Mouse (Mus musculus): ENCODE data around the gene Scrn2. TPM values are rescaled to one million over a fixed set of nuclear protein-coding genes. Genes with fewer than 3 reads are reported as not detected.
A peak's percentile ranks its signal among the peaks of the same experiment; 100 is the strongest.

Gene Scrn2
- polyA plus RNA-seq, 1 experiment from 2014 or later, result 22.7 TPM

DNA sequence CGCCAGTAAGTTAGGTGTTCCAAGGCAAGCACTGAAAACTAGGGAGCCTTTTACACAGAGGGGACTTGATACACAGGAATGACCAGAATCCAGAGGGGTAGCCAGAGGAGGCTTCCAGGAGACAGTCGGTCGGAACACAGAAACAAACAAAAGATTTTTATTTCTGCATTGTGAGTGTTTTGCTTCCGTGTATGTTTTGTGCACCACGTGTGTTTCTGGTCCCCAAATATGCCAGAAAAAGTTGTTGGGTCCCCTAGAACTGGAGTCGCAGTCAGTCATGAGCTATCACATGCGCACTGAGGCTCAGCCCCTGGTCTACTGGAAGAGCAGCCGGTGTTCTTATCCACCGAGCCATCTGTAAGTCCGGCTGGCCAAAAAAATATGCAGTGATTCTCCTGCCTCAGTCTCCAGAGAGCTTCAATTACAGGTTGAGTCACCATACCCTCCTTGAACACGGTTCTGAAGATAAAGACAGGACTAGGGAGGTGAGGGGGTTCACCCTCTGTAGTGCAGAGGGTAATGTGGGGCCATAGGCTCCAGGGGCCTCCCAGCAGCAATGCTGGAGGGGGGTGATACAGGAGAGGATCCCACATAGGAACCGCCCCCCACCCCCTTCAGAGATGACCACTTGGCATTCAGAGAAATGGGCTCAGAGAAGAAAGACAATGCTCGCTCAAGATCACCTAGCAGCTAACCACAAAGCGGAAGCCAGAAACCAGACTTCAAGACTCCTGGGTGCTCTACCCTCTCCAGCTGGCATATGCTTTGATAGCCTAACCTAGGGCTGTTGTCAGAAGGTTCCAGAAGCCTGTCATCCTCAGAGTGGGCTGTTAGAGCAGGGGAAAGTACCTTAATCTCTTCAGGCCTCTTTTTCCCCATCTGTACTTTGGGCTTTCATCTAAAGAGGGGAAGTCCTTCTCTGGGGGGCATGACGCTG is 33.6 kb upstream of the Scrn2 start:
- no peaks in the 10 kb centered on the region for H3K36me3 ChIP-seq
- no peak overlapping the region for H3K4me2 ChIP-seq
- WGBS, result 78% methylated on average over 15 of the region's 15 CpGs
- no peak overlapping the region for H3K4me3 ChIP-seq
- H3K4me1 ChIP-seq, result peaks cover 15% of the 10 kb centered on the region
- no peak for ATAC-seq (ENCODE audit: insufficient number of reproducible peaks, low FRiP score, low TSS enrichment, low read depth)
- no peaks in the 10 kb centered on the region for H3K9me3 ChIP-seq
- H3K27ac ChIP-seq, result no peak overlapping the region
- H3K9ac ChIP-seq, result no peak overlapping the region
- H3K27me3 ChIP-seq, result peaks cover 66% of the 10 kb centered on the region

DNA sequence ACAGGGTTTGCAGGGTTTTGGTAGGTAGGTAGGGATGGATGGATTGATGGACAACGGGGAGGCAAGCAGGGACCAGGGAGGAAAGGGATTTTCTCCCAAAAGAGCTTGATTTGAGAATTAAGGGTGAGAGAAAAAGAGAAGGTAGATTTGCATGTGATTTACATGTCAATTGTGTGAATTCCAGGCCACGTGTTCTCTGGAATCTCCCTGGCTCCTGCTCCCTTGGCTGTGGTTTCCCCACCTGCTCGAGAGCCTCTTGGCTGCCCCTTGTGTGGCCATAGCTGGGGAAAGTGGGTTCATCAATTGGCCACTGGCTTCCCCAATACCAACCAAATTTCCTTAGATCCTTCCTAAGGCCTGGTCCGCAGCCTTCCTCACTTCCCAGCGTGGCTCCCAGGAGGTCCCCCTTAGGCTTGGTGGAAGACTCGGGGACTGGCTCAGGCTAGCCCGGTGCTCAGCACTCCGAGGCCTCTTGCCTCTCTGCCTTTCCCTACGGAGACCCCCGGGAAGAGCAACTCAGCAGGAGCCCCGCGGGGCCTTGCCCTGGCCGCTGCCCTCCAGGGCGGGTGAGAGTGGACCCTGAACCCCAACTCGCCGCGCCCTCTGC is 32.9 kb upstream of the Scrn2 start:
- Histone ChIP-seq H3K4me1 (peaks cover 15% of the 10 kb centered on the region), H3K9me3 (no peaks in the 10 kb centered on the region), H3K9ac (0 out of 2 replicates have a peak overlapping the region, but pooled peaks have one; percentile 0), H3K4me2 (peak overlapping the region; percentile 52), H3K27me3 (peaks cover 69% of the 10 kb centered on the region), H3K27ac (no peak overlapping the region), H3K36me3 (no peaks in the 10 kb centered on the region), H3K4me3 (peak overlapping the region; percentile 28)
- ATAC-seq (ENCODE audit: insufficient number of reproducible peaks, low FRiP score, low TSS enrichment, low read depth), result no peak
- 16% methylated on average over 17 of the region's 17 CpGs for WGBS

DNA sequence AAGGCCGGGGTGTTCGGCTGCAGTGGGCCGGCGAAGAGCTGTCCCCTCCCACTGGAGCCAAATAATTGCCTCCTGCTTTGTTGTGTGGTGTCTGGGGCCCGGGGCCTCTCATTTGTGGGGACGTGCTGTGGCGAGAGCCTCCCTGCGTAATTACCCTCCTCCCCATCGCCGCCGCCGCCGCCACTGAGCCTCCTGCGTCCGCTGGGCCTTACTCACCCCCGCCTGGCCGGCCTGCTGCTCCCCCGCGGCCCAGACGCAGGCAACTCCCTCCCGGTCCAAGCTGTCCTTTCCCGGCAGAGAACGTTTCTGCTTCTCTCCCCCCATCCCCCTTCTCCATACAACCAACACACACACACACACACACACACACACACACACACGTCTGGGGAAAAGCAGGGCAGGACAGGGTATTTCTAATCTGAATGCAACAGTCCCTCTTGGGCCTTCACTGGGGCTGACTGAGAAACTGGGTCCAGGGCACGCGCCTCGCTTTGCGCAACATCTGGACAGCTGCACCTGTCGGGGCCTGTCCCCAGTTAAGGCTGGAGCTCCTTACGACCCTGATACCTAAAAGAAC is 32.3 kb upstream of the Scrn2 start:
- H3K27ac ChIP-seq, result no peak overlapping the region
- H3K27me3 ChIP-seq, result peaks cover 69% of the 10 kb centered on the region

GRCm38 (mm10) chr11:97003170-97003569 is 26.6 kb upstream of the Scrn2 start:
- Histone ChIP-seq H3K36me3 (no peaks in the 10 kb centered on the region), H3K9ac (no peak overlapping the region), H3K4me3 (no peak overlapping the region), H3K27ac (no peak overlapping the region), H3K9me3 (no peaks in the 10 kb centered on the region), H3K4me1 (no peaks in the 10 kb centered on the region), H3K4me2 (no peak overlapping the region), H3K27me3 (peaks cover 44% of the 10 kb centered on the region)
- 28% methylated on average over 5 of the region's 5 CpGs for WGBS
- ATAC-seq (ENCODE audit: insufficient number of reproducible peaks, low FRiP score, low TSS enrichment, low read depth), result no peak

More for the DNA sequence above, 32.3 kb upstream of the Scrn2 start:
- peaks cover 15% of the 10 kb centered on the region for H3K4me1 ChIP-seq
- 6% methylated on average over 28 of the region's 30 CpGs for WGBS
- H3K9ac ChIP-seq, result 0 out of 2 replicates have a peak overlapping the region, but pooled peaks have one; percentile 0
- peak overlapping the region; percentile 28 for H3K4me3 ChIP-seq
- H3K36me3 ChIP-seq, result no peaks in the 10 kb centered on the region
- no peak for ATAC-seq (ENCODE audit: insufficient number of reproducible peaks, low FRiP score, low TSS enrichment, low read depth)
- peak overlapping the region; percentile 52 for H3K4me2 ChIP-seq
- no peaks in the 10 kb centered on the region for H3K9me3 ChIP-seq

GRCm38 (mm10) chr11:97007093-97007794 is 22.5 kb upstream of the Scrn2 start:
- peaks cover 51% of the 10 kb centered on the region for H3K27me3 ChIP-seq
- no peak overlapping the region for H3K9ac ChIP-seq
- ATAC-seq (ENCODE audit: insufficient number of reproducible peaks, low FRiP score, low TSS enrichment, low read depth), result no peak
- no peaks in the 10 kb centered on the region for H3K9me3 ChIP-seq
- H3K27ac ChIP-seq, result no peak overlapping the region
- H3K4me2 ChIP-seq, result no peak overlapping the region
- H3K4me1 ChIP-seq, result no peaks in the 10 kb centered on the region
- WGBS, result 59% methylated on average over 9 of the region's 9 CpGs
- no peak overlapping the region for H3K4me3 ChIP-seq
- no peaks in the 10 kb centered on the region for H3K36me3 ChIP-seq

DNA sequence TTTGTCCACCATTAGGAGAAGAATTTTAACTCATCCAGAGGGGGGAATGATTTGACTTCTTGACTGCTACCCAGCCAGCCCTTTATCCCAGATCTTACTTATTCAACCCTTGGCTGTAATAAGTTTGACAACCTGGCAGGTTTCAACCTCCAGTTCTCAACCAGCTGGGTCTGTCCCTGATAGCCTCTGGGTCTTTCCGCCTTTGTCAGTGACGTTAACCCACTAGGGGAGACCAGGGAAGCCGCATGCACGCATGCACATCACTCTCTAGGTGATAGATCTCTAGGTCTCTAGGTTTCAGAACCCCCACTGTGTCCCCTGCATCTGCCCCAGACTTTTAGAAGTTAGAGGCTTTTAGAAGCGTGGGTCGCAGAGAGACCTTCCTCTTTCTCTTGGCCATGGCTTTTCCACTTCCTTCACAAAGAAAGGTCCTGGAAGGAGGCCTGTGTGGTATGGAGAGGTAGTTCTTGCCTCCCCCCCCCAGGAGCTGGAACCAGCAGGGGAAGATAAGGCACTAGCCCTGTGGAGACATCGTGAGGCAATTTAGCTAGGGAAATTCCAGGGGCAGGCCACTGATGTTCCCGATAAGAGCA is 20.4 kb upstream of the Scrn2 start:
- no peak overlapping the region for H3K4me2 ChIP-seq
- H3K9me3 ChIP-seq, result no peaks in the 10 kb centered on the region
- peaks cover 43% of the 10 kb centered on the region for H3K27me3 ChIP-seq
- H3K4me1 ChIP-seq, result 0 out of 2 replicates have a peak, but pooled peaks cover 5% of the 10 kb centered on the region
- no peak for ATAC-seq (ENCODE audit: insufficient number of reproducible peaks, low FRiP score, low TSS enrichment, low read depth)
- 41% methylated on average over 8 of the region's 8 CpGs for WGBS
- H3K4me3 ChIP-seq, result no peak overlapping the region
- no peak overlapping the region for H3K9ac ChIP-seq
- no peak overlapping the region for H3K27ac ChIP-seq
- no peaks in the 10 kb centered on the region for H3K36me3 ChIP-seq

- Histone ChIP-seq H3K9me3 (no peaks in the 10 kb centered on the region), H3K4me2 (no peak within 1 kb of the TSS), H3K27ac (no peak within 1 kb of the TSS), H3K4me1 (peaks cover 11% of the 10 kb centered on the region), H3K27me3 (peaks cover 67% of the 10 kb centered on the region), H3K9ac (no peak within 1 kb of the TSS), H3K4me3 (no peak within 1 kb of the TSS), H3K36me3 (no peaks in the 10 kb centered on the region)
- 28% methylated on average over 8 of the region's 8 CpGs for WGBS
- no peak for ATAC-seq (ENCODE audit: insufficient number of reproducible peaks, low FRiP score, low TSS enrichment, low read depth)
These were observed 16.5 kb upstream of the Scrn2 start, which contains the start of gene Sp6 for GRCm38 (mm10) chr11:97013121-97013670. TSS of gene Sp6 (plus strand) at chr11:97013394.

DNA sequence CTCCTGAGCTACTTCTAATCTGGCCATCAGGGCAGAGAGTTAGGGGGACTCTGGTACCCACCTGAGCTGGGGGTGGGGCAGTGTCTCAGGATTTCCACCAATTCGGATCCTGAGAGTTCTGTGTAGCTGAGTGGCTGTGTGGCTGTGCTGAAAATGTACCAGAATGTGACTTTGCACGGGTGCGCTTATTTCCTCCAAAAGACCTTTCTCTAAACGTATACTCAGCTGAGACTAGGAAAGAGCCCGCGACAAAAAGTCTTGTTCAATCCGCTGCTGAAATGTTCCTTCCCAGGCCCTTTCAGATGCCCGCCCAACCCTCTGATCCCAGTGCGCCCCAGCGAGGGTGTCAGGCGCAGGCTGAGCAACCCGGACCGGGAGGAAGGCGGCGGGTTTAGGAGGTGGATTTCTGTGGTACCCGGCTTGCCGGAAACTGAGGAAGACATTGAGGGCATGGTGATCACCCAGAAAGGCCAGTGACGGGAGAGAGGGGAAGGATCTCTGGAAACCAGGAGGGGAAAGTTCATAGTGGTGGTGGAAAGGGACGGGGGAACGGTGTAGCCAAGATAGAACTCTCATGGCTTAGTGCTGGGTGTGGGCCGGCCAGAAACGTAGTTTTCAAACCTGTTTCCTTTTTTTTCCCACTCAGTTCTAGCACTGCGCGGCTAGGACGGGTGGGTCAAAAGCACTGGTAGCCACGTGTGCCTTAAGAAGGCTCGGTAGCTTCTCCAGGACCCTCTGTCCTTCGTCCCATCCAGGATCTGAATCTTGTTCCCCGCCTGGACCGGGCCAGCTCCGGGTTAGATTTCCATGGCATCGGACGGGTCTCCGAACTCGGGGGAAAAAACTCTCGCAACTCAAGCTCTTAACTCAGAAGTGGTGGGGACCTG is 11.8 kb upstream of the Scrn2 start:
- Histone ChIP-seq H3K9ac (peak overlapping the region; percentile 24; the same call in 1 of the 2 replicates), H3K9me3 (no peaks in the 10 kb centered on the region), H3K27ac (no peak overlapping the region), H3K36me3 (no peaks in the 10 kb centered on the region), H3K4me3 (peak overlapping the region; percentile 40), H3K4me1 (peaks cover 44% of the 10 kb centered on the region), H3K4me2 (peak overlapping the region; percentile 68), H3K27me3 (peaks cover 84% of the 10 kb centered on the region)
- no peak for ATAC-seq (ENCODE audit: insufficient number of reproducible peaks, low FRiP score, low TSS enrichment, low read depth)
- 2% methylated on average over 36 of the region's 36 CpGs for WGBS

GRCm38 (mm10) chr11:97018583-97019344 is 11.0 kb upstream of the Scrn2 start:
- H3K4me1 ChIP-seq, result peaks cover 39% of the 10 kb centered on the region
- peaks cover 88% of the 10 kb centered on the region for H3K27me3 ChIP-seq
- peak overlapping the region; percentile 68 for H3K4me2 ChIP-seq
- WGBS, result under 1% methylated on average over 59 of the region's 68 CpGs
- H3K9me3 ChIP-seq, result no peaks in the 10 kb centered on the region
- H3K36me3 ChIP-seq, result no peaks in the 10 kb centered on the region
- no peak for ATAC-seq (ENCODE audit: insufficient number of reproducible peaks, low FRiP score, low TSS enrichment, low read depth)
- H3K9ac ChIP-seq, result peak overlapping the region; percentile 24; the same call in 1 of the 2 replicates
- peak overlapping the region; percentile 43; the same call in 1 of the 2 replicates for H3K27ac ChIP-seq
- peak overlapping the region; percentile 40 for H3K4me3 ChIP-seq

GRCm38 (mm10) chr11:97019345-97019708 is 10.4 kb upstream of the Scrn2 start:
- H3K9me3 ChIP-seq, result no peaks in the 10 kb centered on the region
- WGBS, result 11% methylated on average over 13 of the region's 13 CpGs

More at GRCm38 (mm10) chr11:97019345-97019708, 10.4 kb upstream of the Scrn2 start:
- peaks cover 39% of the 10 kb centered on the region for H3K4me1 ChIP-seq
- no peaks in the 10 kb centered on the region for H3K36me3 ChIP-seq
- peak overlapping the region; percentile 68 for H3K4me2 ChIP-seq
- H3K4me3 ChIP-seq, result peak overlapping the region; percentile 40
- H3K27ac ChIP-seq, result peak overlapping the region; percentile 50; the same call in 1 of the 2 replicates
- no peak overlapping the region for H3K9ac ChIP-seq
- H3K27me3 ChIP-seq, result peaks cover 90% of the 10 kb centered on the region
- no peak for ATAC-seq (ENCODE audit: insufficient number of reproducible peaks, low FRiP score, low TSS enrichment, low read depth)
